Comparison of ENCODE assay signal across 13 mouse cellular contexts in the genomic region with DNA sequence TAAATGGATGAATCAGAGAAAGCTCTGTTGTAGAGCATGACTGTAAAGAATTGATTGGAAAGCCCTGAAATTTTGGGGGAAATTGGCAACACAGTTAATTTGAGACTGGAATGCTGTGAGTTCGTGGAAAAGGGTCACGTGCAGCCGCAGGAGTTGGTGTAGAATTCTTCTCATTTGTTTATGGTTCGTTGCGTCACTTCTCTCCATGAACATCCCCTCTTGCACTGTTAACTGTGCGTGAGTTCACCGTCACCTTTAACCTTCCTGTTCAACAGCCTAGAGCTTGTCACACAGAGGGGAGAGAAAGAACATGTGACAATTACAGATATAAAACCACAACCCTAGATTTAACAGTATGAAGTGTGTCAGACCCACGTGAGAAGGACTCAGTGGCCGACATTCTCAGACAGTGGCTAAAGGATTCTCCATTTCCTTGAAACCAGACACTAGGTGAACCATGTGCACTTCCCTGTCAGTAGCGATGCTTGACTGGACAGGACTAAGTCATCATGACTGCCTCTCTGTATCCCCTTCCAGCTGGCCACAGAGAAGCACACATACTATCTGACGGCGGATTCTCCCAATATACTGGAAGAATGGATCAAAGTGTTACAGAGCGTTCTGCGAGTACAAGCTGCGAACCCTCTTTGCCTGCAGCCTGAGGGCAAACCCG.
"Had no signal": no experiment of that assay in that cellular context is flagged by ENCODE, and none has a peak within 500 bp of the region (broad histone marks: within the 10 kb centered on the region; RNA-seq: fewer than 3 reads in every experiment).

No protein-coding gene starts in this region.

- H3K9ac ChIP-seq: limb, embryonic 13.5 days; liver, embryonic 14.5 days; midbrain, embryonic 13.5 days; neural tube, embryonic 15.5 days had no signal

- DNase-seq: kidney, adult 2 months; kidney, postnatal 10 days; layer of hippocampus, adult 9-11 months; layer of hippocampus, postnatal 36 days; lung, adult 18-20 months; right cerebral cortex, postnatal 4 days; spleen, adult 18-20 months; thymus, adult 18-20 months; thymus, postnatal 14 days had no signal

- H3K36me3 ChIP-seq: midbrain, embryonic 13.5 days; neural tube, embryonic 15.5 days had no signal

- H3K4me3 ChIP-seq: limb, embryonic 13.5 days; midbrain, embryonic 13.5 days; neural tube, embryonic 15.5 days had no signal

- H3K27me3 ChIP-seq: limb, embryonic 13.5 days; midbrain, embryonic 13.5 days; neural tube, embryonic 15.5 days had no signal

- H3K4me1 ChIP-seq: midbrain, embryonic 13.5 days; neural tube, embryonic 15.5 days had no signal

- ATAC-seq: midbrain, embryonic 13.5 days had no signal

- H3K27ac ChIP-seq: limb, embryonic 13.5 days; liver, embryonic 14.5 days; midbrain, embryonic 13.5 days; neural tube, embryonic 15.5 days had no signal

- H3K4me2 ChIP-seq: limb, embryonic 13.5 days; midbrain, embryonic 13.5 days; neural tube, embryonic 15.5 days had no signal

- H3K9me3 ChIP-seq: limb, embryonic 13.5 days; midbrain, embryonic 13.5 days; neural tube, embryonic 15.5 days had no signal
